Mouse (Mus musculus): ENCODE measurements around the gene Gnaq.

- TF ChIP-seq CTCF (IDR thresholded peaks at IDR 0.05; ENCODE audit: borderline replicate concordance, insufficient read depth, low read depth, low read length) (no peak), POLR2A (IDR thresholded peaks at IDR 0.05; ENCODE audit: borderline replicate concordance, insufficient read depth, low read length) (no peak)
Observed at GRCm38 (mm10) chr19:16258766-16259355, 126.2 kb downstream of the Gnaq start.
